Mouse (Mus musculus) MEL (cell line): ENCODE measurements around the gene Pde1a.

Experiments
- BHLHE40 ChIP-seq: IDR thresholded peaks from 2 replicates; pipeline ENCODE4 v1.6.1; 2012; ENCODE audit warnings: low read depth, mild to moderate bottlenecking, inconsistent platforms, low read length, improper control_type of control experiment, borderline replicate concordance
- CTCF ChIP-seq, 3 experiments: IDR thresholded peaks in 2 of 3; conservative IDR thresholded peaks in 1 of 3; 2 replicates each; pipeline ENCODE4 v1.5.1; 2011 to 2012; ENCODE audit warnings: low read length in 3 of 3, low read depth in 2 of 3, mild to moderate bottlenecking in 2 of 3, improper control_type of control experiment in 1 of 3, inconsistent platforms in 1 of 3, mixed read lengths in 1 of 3, moderate library complexity in 1 of 3; ENCODE audit not compliant: control insufficient read depth in 1 of 3, insufficient read depth in 1 of 3, poor library complexity in 1 of 3, severe bottlenecking in 1 of 3
- EP300 ChIP-seq, 2 experiments: IDR thresholded peaks; 2 replicates each; pipeline ENCODE4 v1.6.1; 2011; ENCODE audit warnings: improper control_type of control experiment in 2 of 2, low read length in 2 of 2, low read depth in 1 of 2, mild to moderate bottlenecking in 1 of 2
- GABPA ChIP-seq: IDR thresholded peaks from 2 replicates; pipeline ENCODE4 v1.6.1; 2012; ENCODE audit warnings: low read depth, mild to moderate bottlenecking, inconsistent platforms, low read length, improper control_type of control experiment, moderate library complexity
- KAT2A ChIP-seq: conservative IDR thresholded peaks from 2 replicates; pipeline ENCODE4 v1.6.1; 2012; ENCODE audit warnings: low read depth, low read length, improper control_type of control experiment, inconsistent platforms
- MAZ ChIP-seq: IDR thresholded peaks from 2 replicates; pipeline ENCODE4 v1.6.1; 2012; ENCODE audit warnings: low read depth, mild to moderate bottlenecking, inconsistent platforms, low read length, improper control_type of control experiment
- POLR2A ChIP-seq, 2 experiments: IDR thresholded peaks; 2 replicates each; pipeline ENCODE4 v1.6.1; 2011 to 2012; ENCODE audit warnings: low read length in 2 of 2, mild to moderate bottlenecking in 2 of 2, control low read depth in 1 of 2, improper control_type of control experiment in 1 of 2, low read depth in 1 of 2, moderate library complexity in 1 of 2; ENCODE audit not compliant: control insufficient read depth in 1 of 2, insufficient read depth in 1 of 2, poor library complexity in 1 of 2
- POLR2AphosphoS5 ChIP-seq: IDR thresholded peaks from 2 replicates; pipeline ENCODE4 v1.6.1; 2012; ENCODE audit warnings: low read depth, borderline replicate concordance, mild to moderate bottlenecking, inconsistent platforms, low read length, moderate library complexity, mixed read lengths
- TBP ChIP-seq: IDR thresholded peaks from 2 replicates; pipeline ENCODE4 v1.8.0; 2011; ENCODE audit warnings: low read depth, low read length, improper control_type of control experiment
- USF1 ChIP-seq: IDR thresholded peaks from 2 replicates; pipeline ENCODE4 v1.6.1; 2014; ENCODE audit warnings: low read depth, mild to moderate bottlenecking, inconsistent platforms, low read length, improper control_type of control experiment, moderate library complexity
- ZC3H11A ChIP-seq: IDR thresholded peaks from 2 replicates; pipeline ENCODE4 v1.6.1; 2012; ENCODE audit warnings: low read depth, mild to moderate bottlenecking, inconsistent platforms, low read length, improper control_type of control experiment

GRCm38 (mm10) chr2:80076323-80076722, 52.9 kb downstream of the Pde1a start:
- TF ChIP-seq CTCF (IDR thresholded peaks at IDR 0.05 in 2 of 3, conservative IDR thresholded peaks at IDR 0.05 in 1 of 3; ENCODE audit: control insufficient read depth in 1 of 3, insufficient read depth in 1 of 3, low read depth in 2 of 3, low read length in 3 of 3, poor library complexity in 1 of 3, severe bottlenecking in 1 of 3) (no peak), USF1 (no peak), POLR2A (IDR thresholded peaks at IDR 0.05; ENCODE audit: control insufficient read depth in 1 of 2, insufficient read depth in 1 of 2, low read depth in 1 of 2, low read length in 2 of 2, poor library complexity in 1 of 2) (no peak), MAZ (no peak), TBP (no peak), EP300 (IDR thresholded peaks at IDR 0.05; ENCODE audit: low read depth in 1 of 2, low read length in 2 of 2) (no peak), ZC3H11A (no peak), GABPA (no peak), KAT2A (no peak), BHLHE40 (no peak), POLR2AphosphoS5 (no peak)
